Mouse (Mus musculus) cerebellum, postnatal 36 days (tissue): ENCODE measurements at regions not wholly inside any gene's neighbourhood (a gene's known extent, or its start where the extent isn't known, plus 50 kb on each side); places are given as distances from the start of the nearest gene placed in this dataset.
A peak's percentile ranks its signal among the peaks of the same experiment; 100 is the strongest.

ENCODE experiments used
- DNase-seq, 2 experiments: peaks; one replicate each; pipeline ENCODE4 v3.0.0; 2021 to 2022; ENCODE audit warnings: mixed read lengths in 2 of 2

- peak; percentile 50 to 55 for DNase-seq
These were observed 298.9 kb downstream of the Bcor start for GRCm38 (mm10) chrX:11861119-11861708.

GRCm38 (mm10) chrX:11861892-11862291, 298.3 kb downstream of the Bcor start:
- peak in 1 of 2 experiments; percentile 6 for DNase-seq

GRCm38 (mm10) chrX:11863106-11863505, 297.0 kb downstream of the Bcor start:
- DNase-seq = no peak

- DNase-seq = no peak
These were observed 286.2 kb downstream of the Bcor start for GRCm38 (mm10) chrX:11873913-11874312.

GRCm38 (mm10) chrX:11876636-11877035, 283.5 kb downstream of the Bcor start:
- peak in 1 of 2 experiments; percentile 28 for DNase-seq

- DNase-seq = no peak
These were observed 282.1 kb downstream of the Bcor start for GRCm38 (mm10) chrX:11878028-11878427.

GRCm38 (mm10) chrX:11880972-11881371, 279.2 kb downstream of the Bcor start:
- DNase-seq = no peak

- DNase-seq = no peak
These were observed 276.1 kb downstream of the Bcor start for GRCm38 (mm10) chrX:11883738-11884716.

- no peak for DNase-seq
These were observed 267.8 kb downstream of the Bcor start for GRCm38 (mm10) chrX:11892396-11892795.

GRCm38 (mm10) chrX:11893606-11894279, 266.4 kb downstream of the Bcor start:
- no peak for DNase-seq

GRCm38 (mm10) chrX:11894280-11894662, 265.9 kb downstream of the Bcor start:
- no peak for DNase-seq

GRCm38 (mm10) chrX:11895396-11895795, 264.8 kb downstream of the Bcor start:
- DNase-seq = no peak

GRCm38 (mm10) chrX:11898280-11898679, 261.9 kb downstream of the Bcor start:
- no peak for DNase-seq

- no peak for DNase-seq
These were observed 261.1 kb downstream of the Bcor start for GRCm38 (mm10) chrX:11899051-11899450.

GRCm38 (mm10) chrX:11899914-11900313, 260.2 kb downstream of the Bcor start:
- DNase-seq = no peak

GRCm38 (mm10) chrX:11901791-11902190, 258.4 kb downstream of the Bcor start:
- DNase-seq = no peak

- DNase-seq = peak in 1 of 2 experiments; percentile 9
These were observed 256.9 kb downstream of the Bcor start for GRCm38 (mm10) chrX:11903116-11903700.

- DNase-seq = no peak
These were observed 254.9 kb downstream of the Bcor start for GRCm38 (mm10) chrX:11905231-11905630.

GRCm38 (mm10) chrX:11907167-11907566, 253.0 kb downstream of the Bcor start:
- no peak for DNase-seq

- DNase-seq = no peak
These were observed 244.2 kb downstream of the Bcor start for GRCm38 (mm10) chrX:11915984-11916383.

- DNase-seq = no peak
These were observed 239.9 kb downstream of the Bcor start for GRCm38 (mm10) chrX:11920231-11920630.

- DNase-seq = no peak
These were observed 235.4 kb downstream of the Bcor start for GRCm38 (mm10) chrX:11924639-11925302.
